Mouse (Mus musculus) olfactory bulb, adult 2 months (tissue): ENCODE measurements around the gene Tgfb1. TPM values are rescaled to one million over a fixed set of nuclear protein-coding genes. Genes with fewer than 3 reads are reported as not detected.

ENCODE experiments used
- H3K27ac ChIP-seq: fragments of 200-500 bp; 2 replicates; pipeline ENCODE4 v1.5.1; 2012; ENCODE audit warnings: low read depth, low read length; ENCODE audit not compliant: insufficient read depth
- H3K4me1 ChIP-seq: fragments of 200-500 bp; 2 replicates; pipeline ENCODE4 v1.6.1; 2012; ENCODE audit warnings: low read length; ENCODE audit not compliant: control insufficient read depth, insufficient read depth
- H3K4me3 ChIP-seq: fragments of 200-500 bp; 2 replicates; pipeline ENCODE4 v1.5.1; 2012; ENCODE audit warnings: mild to moderate bottlenecking, low read depth, low read length, moderate library complexity; ENCODE audit not compliant: insufficient read depth
- CTCF ChIP-seq: fragments of 200-500 bp; IDR thresholded peaks from 2 replicates; pipeline ENCODE4 v1.5.1; 2012; ENCODE audit warnings: low read depth, mild to moderate bottlenecking, low read length, moderate library complexity; ENCODE audit not compliant: insufficient read depth
- POLR2A ChIP-seq: fragments of 200-500 bp; IDR thresholded peaks from 2 replicates; pipeline ENCODE4 v1.6.1; 2012; ENCODE audit warnings: mild to moderate bottlenecking, low read depth, low read length, moderate library complexity; ENCODE audit not compliant: insufficient read depth
- WGBS: fragments of 180-500 bp; shearing (Covaris S2); methylation state at CpG from one replicate; pipeline ENCODE4 v1.1.7; 2018; 5-methylcytosine and 5-hydroxymethylcytosine counted together
- polyA plus RNA-seq: library from polyadenylated mRNA; stranded (reverse); fragments of >200 nt; gene quantifications from 2 replicates; pipeline ENCODE4 v1.2.4, GENCODE M21; 2012; ENCODE audit warnings: low replicate concordance; ENCODE audit not compliant: missing spikeins, insufficient read depth, insufficient read length

Tgfb1 gene
- polyA plus RNA-seq = not detected in 2 replicates

DNA sequence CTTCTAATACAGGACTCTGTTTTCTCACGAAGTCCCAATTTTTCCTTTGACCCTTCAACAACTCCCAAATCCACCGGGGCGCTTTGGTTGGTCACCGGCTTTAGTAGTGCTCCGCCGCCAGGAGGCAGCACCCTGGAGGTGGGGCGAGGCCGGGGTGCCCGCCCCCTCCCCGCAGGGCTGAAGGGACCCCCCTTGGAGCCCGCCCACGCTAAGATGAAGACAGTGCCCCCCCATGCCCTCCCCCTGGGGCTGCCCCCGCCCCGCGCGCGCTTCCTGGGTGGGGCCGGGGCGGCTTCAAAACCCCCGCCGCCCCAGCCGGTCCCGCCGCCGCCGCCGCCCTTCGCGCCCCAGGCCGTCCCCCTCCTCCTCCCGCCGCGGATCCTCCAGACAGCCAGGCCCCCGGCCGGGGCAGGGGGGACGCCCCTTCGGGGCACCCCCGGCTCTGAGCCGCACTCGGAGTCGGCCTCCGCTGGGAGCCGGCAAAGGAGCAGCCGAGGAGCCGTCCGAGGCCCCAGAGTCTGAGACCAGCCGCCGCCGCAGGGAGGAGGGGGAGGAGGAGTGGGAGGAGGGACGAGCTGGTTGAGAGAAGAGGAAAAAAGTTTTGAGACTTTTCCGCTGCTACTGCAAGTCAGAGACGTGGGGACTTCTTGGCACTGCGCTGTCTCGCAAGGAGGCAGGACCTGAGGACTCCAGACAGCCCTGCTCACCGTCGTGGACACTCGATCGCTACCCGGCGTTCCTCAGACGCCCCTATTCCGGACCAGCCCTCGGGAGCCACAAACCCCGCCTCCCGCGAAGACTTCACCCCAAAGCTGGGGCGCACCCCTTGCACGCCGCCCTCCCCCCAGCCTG, at the start of gene Tgfb1:
Tgfb1 (plus strand) TSS at position 323 of the 852 bp plus-strand sequence.
- 2% methylated on average over 63 of the region's 69 CpGs for WGBS
- H3K4me1 ChIP-seq = peaks cover 54% of the 10 kb centered on the region
- TF ChIP-seq CTCF = peak; percentile 49; the same call in 1 of the 2 replicates
- no peak for TF ChIP-seq POLR2A
- H3K27ac ChIP-seq = no peak within 1 kb of the TSS
- peak within 1 kb of the TSS; percentile 44 for H3K4me3 ChIP-seq

DNA sequence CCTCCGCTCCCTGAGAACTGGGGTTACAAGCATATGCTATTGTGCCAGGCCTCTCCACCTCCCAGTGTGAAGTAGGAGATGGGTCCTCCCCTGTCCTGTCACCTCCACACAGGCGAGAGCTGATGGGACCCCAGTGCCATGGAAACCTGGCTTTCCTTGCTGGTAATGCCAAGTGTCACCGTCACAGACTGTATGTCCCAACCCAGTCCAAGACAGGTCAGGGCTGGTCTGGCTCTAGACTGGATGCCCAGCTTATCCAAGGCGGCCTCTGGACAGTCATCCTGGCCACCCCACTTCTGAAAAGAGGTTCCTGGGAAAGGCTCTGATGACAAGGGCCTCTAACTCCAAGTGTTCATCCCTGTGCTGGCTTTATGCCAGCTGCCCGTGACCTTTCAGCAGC, 49.7 kb upstream of the Tgfb1 start:
- Histone ChIP-seq H3K4me3 (no peak overlapping the region), H3K27ac (no peak overlapping the region), H3K4me1 (no peaks in the 10 kb centered on the region)
- WGBS = 86% methylated on average over 5 of the region's 5 CpGs
- TF ChIP-seq CTCF = no peak
- TF ChIP-seq POLR2A = no peak

DNA sequence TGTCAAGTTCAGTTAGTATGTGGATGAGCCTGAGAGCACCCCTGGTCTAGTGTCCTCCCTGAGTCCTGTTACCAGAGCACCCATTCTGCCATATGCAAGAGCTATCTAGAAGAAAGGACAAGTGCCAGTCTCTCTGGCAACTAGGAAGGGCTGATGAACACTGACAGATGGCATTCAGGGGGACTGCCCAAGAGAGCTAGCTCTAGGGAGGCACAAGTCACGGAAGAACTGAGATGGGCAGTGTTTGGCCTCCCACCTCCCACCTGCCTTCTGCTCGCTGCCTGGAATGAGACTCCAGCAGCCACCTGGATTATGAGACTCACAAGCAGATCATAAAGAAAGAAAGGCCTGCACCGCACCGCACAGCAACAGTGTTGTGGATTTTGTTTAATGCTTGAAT, 47.0 kb upstream of the Tgfb1 start:
- no peak overlapping the region for H3K4me3 ChIP-seq
- H3K27ac ChIP-seq = no peak overlapping the region
- no peaks in the 10 kb centered on the region for H3K4me1 ChIP-seq
- TF ChIP-seq POLR2A (no peak), CTCF (no peak)
- WGBS = 90% methylated on average over 4 of the region's 4 CpGs

DNA sequence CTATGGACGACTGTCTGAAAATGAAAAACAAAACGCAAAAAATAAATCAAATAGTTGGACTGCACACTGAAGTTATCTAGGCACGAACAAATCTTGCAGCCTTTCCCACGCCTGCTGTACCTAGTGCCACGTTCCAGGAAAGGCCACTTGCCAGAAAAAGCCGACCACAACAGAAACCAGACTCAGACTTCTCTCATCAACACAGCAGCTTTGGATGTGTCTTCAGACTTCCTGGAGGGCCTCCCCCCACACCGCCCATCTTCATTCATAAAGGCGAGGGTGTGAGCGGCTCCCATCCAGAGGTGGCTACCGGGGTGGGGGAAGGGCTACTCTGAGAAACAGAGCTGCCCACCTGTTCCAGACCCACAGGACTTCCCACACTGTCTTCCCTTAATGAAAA, 42.7 kb upstream of the Tgfb1 start:
- H3K4me1 ChIP-seq = peaks cover 7% of the 10 kb centered on the region; the same call in 1 of the 2 replicates
- H3K27ac ChIP-seq = no peak overlapping the region
- no peak for TF ChIP-seq CTCF
- no peak for TF ChIP-seq POLR2A
- 69% methylated on average over 10 of the region's 10 CpGs for WGBS
- no peak overlapping the region for H3K4me3 ChIP-seq

DNA sequence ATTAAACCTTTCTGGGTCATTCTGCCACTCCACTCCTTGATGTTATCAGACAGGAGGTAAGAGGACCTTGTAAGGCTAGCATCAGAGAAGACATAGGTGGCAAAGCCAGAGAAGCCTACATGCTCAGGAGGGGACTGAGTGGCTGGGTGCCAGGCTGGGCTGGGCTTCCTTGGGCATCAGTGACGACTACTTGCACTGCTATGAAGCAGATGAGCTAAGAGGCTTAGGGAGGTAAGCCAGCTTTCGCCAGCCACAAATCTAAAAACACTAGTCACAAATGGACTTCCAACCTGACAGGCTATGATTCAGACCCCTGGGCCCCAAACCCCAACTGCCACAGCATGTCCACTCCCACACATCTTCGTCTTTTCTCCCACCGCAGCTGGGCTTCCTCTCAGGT, 42.2 kb upstream of the Tgfb1 start:
- H3K4me3 ChIP-seq = no peak overlapping the region
- TF ChIP-seq POLR2A (no peak), CTCF (no peak)
- peaks cover 9% of the 10 kb centered on the region for H3K4me1 ChIP-seq
- H3K27ac ChIP-seq = no peak overlapping the region
- WGBS = 60% methylated on average over 4 of the region's 4 CpGs

DNA sequence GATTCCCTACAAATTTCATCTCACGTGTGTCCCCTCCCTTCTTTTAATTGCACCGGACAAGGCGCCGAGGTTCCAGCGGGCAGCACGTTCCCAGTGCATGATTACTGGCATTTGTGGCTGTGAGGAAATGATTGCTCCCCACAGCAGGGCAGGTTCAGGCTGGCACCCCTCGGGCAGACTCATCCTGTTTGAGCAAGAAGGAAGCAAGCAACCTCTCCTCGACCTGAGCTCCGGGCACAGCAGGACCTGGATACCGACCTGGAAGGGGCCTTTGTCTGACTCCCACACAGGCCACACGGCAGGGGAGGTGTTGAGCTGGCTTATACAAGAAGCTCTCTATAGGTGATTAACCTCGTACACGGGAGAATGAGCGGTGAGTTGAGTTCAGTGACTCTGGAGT, 41.7 kb upstream of the Tgfb1 start:
- Histone ChIP-seq H3K4me1 (peaks cover 9% of the 10 kb centered on the region), H3K4me3 (no peak overlapping the region), H3K27ac (no peak overlapping the region)
- TF ChIP-seq POLR2A = no peak
- no peak for TF ChIP-seq CTCF
- 40% methylated on average over 14 of the region's 14 CpGs for WGBS

DNA sequence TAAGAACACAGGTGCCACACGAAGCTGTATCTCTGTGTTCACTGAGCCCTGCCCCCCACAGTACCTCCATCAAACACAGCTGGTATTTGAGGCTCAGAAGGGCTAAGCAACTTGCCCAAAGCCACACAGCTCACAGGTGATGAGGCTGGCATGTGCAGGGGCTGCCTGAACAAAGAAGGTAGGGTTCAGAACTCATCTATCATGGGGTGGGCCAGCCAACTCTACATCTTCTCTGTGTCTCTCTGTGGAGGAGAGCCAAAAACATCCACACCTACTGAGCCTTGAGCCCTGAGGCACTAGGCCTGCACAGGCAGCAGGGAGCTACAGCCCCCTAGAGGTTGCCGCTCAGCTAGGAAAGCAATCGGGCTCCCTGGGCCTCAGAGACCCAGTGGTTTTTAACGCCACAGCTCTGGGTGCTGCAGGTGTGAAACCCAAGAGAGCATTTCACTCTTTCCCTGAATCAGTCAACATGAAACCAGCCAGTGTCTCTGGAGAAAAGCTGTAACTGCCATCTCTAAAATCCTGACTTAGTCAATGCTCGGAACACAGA, 39.2 kb upstream of the Tgfb1 start:
- peaks cover 9% of the 10 kb centered on the region for H3K4me1 ChIP-seq
- no peak overlapping the region for H3K4me3 ChIP-seq
- no peak overlapping the region for H3K27ac ChIP-seq
- TF ChIP-seq POLR2A (no peak), CTCF (no peak)
- 60% methylated on average over 5 of the region's 5 CpGs for WGBS

DNA sequence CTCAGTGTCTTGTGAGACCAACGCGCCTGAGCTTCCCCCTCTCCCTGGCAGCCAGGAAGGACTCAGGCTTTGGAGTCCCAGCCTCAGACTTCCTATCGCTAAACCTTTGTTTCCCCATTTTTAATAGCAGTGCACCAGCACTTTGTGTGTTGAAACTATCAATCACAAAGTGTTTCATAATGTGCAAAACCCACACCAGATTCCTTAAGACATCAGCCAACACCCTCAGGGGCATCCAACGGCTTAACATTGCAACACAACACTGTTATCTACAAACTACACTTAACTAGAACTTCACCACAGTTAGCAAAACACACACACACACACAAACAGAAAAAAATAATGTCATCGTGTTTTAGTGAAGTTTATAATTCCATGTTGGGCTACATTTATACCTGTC, 37.0 kb upstream of the Tgfb1 start:
- Histone ChIP-seq H3K4me3 (no peak overlapping the region), H3K27ac (no peak overlapping the region), H3K4me1 (peaks cover 11% of the 10 kb centered on the region)
- no peak for TF ChIP-seq CTCF
- no peak for TF ChIP-seq POLR2A
- WGBS = 69% methylated on average over 5 of the region's 5 CpGs

DNA sequence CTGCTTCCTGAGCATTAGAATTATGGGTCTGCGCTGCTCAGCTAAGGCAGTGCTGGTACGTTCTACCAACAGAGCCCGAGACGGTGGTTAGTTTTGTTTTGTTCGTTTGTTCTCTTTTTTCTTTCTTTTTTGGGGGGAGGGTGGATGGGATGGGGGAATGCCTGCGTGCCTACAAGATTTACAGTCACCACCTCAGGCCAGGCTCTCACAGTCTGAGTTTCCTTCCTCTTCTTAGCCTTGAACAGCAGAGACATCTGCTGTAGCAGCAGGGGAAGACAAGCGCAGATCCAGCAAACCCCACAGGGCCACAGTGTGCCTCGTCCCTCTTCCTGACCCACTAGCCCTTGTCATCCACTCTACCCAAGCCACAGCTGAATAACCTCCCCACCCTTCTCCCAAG, 35.5 kb upstream of the Tgfb1 start:
- Histone ChIP-seq H3K4me1 (peaks cover 14% of the 10 kb centered on the region), H3K4me3 (no peak overlapping the region), H3K27ac (no peak overlapping the region)
- no peak for TF ChIP-seq CTCF
- TF ChIP-seq POLR2A = no peak
- WGBS = 88% methylated on average over 8 of the region's 8 CpGs
